Mouse (Mus musculus) B cell, adult 2 months (primary cell): ENCODE data around the gene Sez6.

Source experiments
- DNase-seq, 2 experiments: peaks; one replicate each; pipeline ENCODE4 v3.0.0; 2022

Sez6 gene

GRCm38 (mm10) chr11:77950125-77950685 lies 19.6 kb downstream of the Sez6 start:
- no peak for DNase-seq

GRCm38 (mm10) chr11:77950797-77951228 lies 20.2 kb downstream of the Sez6 start:
- no peak for DNase-seq

- DNase-seq: peak; percentile 39 to 46
These were observed 23.1 kb downstream of the Sez6 start for GRCm38 (mm10) chr11:77953671-77954070.

GRCm38 (mm10) chr11:77956428-77956827 lies 25.8 kb downstream of the Sez6 start:
- no peak for DNase-seq

GRCm38 (mm10) chr11:77958268-77958667 lies 27.7 kb downstream of the Sez6 start:
- no peak for DNase-seq

GRCm38 (mm10) chr11:77958932-77959331 lies 28.3 kb downstream of the Sez6 start:
- no peak for DNase-seq

GRCm38 (mm10) chr11:77960199-77960598 lies 29.6 kb downstream of the Sez6 start:
- DNase-seq: no peak

GRCm38 (mm10) chr11:77960898-77961297 lies 30.3 kb downstream of the Sez6 start:
- DNase-seq: no peak

GRCm38 (mm10) chr11:77962946-77963345 lies 32.3 kb downstream of the Sez6 start:
- DNase-seq: no peak

GRCm38 (mm10) chr11:77964415-77965095 lies 34.0 kb downstream of the Sez6 start:
- no peak for DNase-seq

- DNase-seq: no peak
These were observed 34.8 kb downstream of the Sez6 start for GRCm38 (mm10) chr11:77965101-77966036.

GRCm38 (mm10) chr11:77966037-77966391 lies 35.4 kb downstream of the Sez6 start:
- no peak for DNase-seq

GRCm38 (mm10) chr11:77967114-77967513 lies 36.5 kb downstream of the Sez6 start:
- DNase-seq: peak; percentile 75 to 78

- no peak for DNase-seq
These were observed 38.2 kb downstream of the Sez6 start for GRCm38 (mm10) chr11:77968786-77969185.

- no peak for DNase-seq
These were observed 40.1 kb downstream of the Sez6 start for GRCm38 (mm10) chr11:77970718-77971117.

- DNase-seq: no peak
These were observed 42.9 kb downstream of the Sez6 start for GRCm38 (mm10) chr11:77973520-77973919.

GRCm38 (mm10) chr11:77974325-77974724 lies 43.7 kb downstream of the Sez6 start:
- DNase-seq: no peak

- no peak for DNase-seq
These were observed 45.3 kb downstream of the Sez6 start for GRCm38 (mm10) chr11:77975873-77976272.

- no peak for DNase-seq
These were observed 47.6 kb downstream of the Sez6 start for GRCm38 (mm10) chr11:77978161-77978560.

- no peak for DNase-seq
These were observed 48.7 kb downstream of the Sez6 start for GRCm38 (mm10) chr11:77979221-77979809.

GRCm38 (mm10) chr11:77980281-77981204 lies 49.9 kb downstream of the Sez6 start:
- DNase-seq: peak; percentile 44 to 52
